Mouse (Mus musculus): ENCODE results near the gene Foxa3. TPM values are rescaled to one million over a fixed set of nuclear protein-coding genes. Genes with fewer than 3 reads are reported as not detected.

Foxa3 gene
- polyA plus RNA-seq, 1 experiment from 2014 or later, result 0.56 TPM

DNA sequence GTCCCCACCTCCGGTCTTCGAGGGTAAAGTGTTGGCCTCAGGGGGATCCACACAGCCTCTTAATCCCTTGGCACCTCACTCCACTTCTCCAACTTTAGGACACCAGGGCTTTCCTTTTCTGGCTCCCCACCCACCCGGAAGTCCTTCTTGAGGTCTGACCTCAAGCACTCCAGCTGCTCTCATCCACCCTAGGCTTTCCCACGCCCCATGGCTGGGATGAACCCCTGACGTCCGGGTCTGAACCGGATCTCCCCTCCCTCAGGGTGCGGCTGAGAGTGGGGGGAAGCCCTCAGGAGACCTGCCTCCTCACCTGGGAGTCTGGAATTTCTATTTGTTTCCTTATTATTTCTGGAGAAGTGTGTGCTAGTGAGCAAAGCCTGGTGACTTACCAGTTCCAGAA, 2.3 kb downstream of the Foxa3 start:
- H3K9me3 ChIP-seq (ENCODE audit: control insufficient read depth, low read length), result no peaks in the 10 kb centered on the region
- no peak for ATAC-seq (ENCODE audit: low read depth)
- H3K4me3 ChIP-seq (ENCODE audit: low read depth, low read length), result no peak overlapping the region
- no peak overlapping the region for H3K27ac ChIP-seq (replicated peaks; ENCODE audit: low read depth, low read length)
- H3K4me2 ChIP-seq (ENCODE audit: low read depth, low read length), result no peak overlapping the region
- no peaks in the 10 kb centered on the region for H3K36me3 ChIP-seq (ENCODE audit: control insufficient read depth, insufficient read depth, low read length)
- H3K4me1 ChIP-seq (ENCODE audit: control insufficient read depth, insufficient read depth, low read length), result peaks cover 11% of the 10 kb centered on the region; the same call in 1 of the 2 replicates
- H3K27me3 ChIP-seq (replicated peaks; ENCODE audit: control insufficient read depth, insufficient read depth, low read length), result peaks cover 38% of the 10 kb centered on the region
- 13% methylated on average over 8 of the region's 8 CpGs for WGBS
- H3K9ac ChIP-seq (ENCODE audit: low read depth, low read length), result no peak overlapping the region
- DNase-seq (ENCODE audit: low spot score), result no peak

DNA sequence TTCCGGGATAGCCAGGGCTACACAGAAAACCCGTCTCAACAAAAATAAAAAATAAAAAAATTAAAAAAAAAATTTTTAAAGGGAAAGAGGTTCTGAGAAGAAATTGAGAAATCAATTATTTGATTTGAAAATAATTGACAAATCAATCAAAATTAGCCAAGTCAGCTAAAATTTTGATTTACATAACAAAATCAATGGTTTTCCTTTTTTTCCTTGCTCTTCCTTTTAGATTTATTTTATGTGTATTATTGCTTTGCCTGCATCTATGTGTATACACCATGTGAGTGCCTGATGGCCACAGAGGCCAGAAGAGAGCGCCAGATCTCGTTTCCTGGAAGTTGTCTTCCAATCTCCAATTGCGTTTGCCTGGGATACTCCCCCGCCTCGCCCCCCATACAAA, 5.4 kb downstream of the Foxa3 start:
- Histone ChIP-seq H3K9me3 (ENCODE audit: control insufficient read depth, low read length) (no peaks in the 10 kb centered on the region), H3K4me3 (ENCODE audit: low read depth, low read length) (no peak overlapping the region), H3K4me2 (ENCODE audit: low read depth, low read length) (no peak overlapping the region), H3K4me1 (ENCODE audit: control insufficient read depth, insufficient read depth, low read length) (no peaks in the 10 kb centered on the region), H3K27ac (replicated peaks; ENCODE audit: low read depth, low read length) (no peak overlapping the region), H3K27me3 (replicated peaks; ENCODE audit: control insufficient read depth, insufficient read depth, low read length) (peaks cover 28% of the 10 kb centered on the region), H3K36me3 (ENCODE audit: control insufficient read depth, insufficient read depth, low read length) (no peaks in the 10 kb centered on the region), H3K9ac (ENCODE audit: low read depth, low read length) (no peak overlapping the region)
- no peak for ATAC-seq (ENCODE audit: low read depth)
- 88% methylated on average over 7 of the region's 7 CpGs for WGBS
- no peak for DNase-seq (ENCODE audit: low spot score)

GRCm38 (mm10) chr7:19016042-19016441, 7.3 kb downstream of the Foxa3 start:
- H3K36me3 ChIP-seq (ENCODE audit: control insufficient read depth, insufficient read depth, low read length), result no peaks in the 10 kb centered on the region
- no peak overlapping the region for H3K4me3 ChIP-seq (ENCODE audit: low read depth, low read length)
- H3K4me1 ChIP-seq (ENCODE audit: control insufficient read depth, insufficient read depth, low read length), result peaks cover 11% of the 10 kb centered on the region
- ATAC-seq (ENCODE audit: low read depth) (no peak), DNase-seq (ENCODE audit: low spot score) (no peak)
- H3K9me3 ChIP-seq (ENCODE audit: control insufficient read depth, low read length), result no peaks in the 10 kb centered on the region
- no peak overlapping the region for H3K27ac ChIP-seq (replicated peaks; ENCODE audit: low read depth, low read length)
- H3K9ac ChIP-seq (ENCODE audit: low read depth, low read length), result no peak overlapping the region
- peaks cover 10% of the 10 kb centered on the region for H3K27me3 ChIP-seq (replicated peaks; ENCODE audit: control insufficient read depth, insufficient read depth, low read length)
- 84% methylated on average over 4 of the region's 4 CpGs for WGBS
- no peak overlapping the region for H3K4me2 ChIP-seq (ENCODE audit: low read depth, low read length)

DNA sequence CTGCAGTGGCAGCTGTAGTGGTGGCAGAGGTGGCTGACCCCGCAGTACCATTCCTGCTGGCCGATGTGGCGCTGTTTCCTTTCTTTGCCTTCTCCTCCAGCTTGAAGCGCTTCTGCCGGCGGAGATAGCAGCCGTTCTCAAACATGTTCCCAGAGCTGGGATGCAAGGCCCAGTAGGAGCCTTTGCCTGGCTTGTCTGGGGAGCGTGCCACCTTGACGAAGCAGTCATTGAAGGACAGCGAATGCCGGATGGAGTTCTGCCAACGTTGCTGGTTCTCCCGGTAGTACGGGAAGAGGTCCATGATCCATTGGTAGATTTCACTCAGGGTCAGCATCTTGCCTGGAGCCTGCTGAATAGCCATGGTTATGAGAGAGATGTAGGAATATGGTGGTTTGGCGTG, 8.9 kb downstream of the Foxa3 start:
- no peak for ATAC-seq (ENCODE audit: low read depth)
- no peaks in the 10 kb centered on the region for H3K27me3 ChIP-seq (replicated peaks; ENCODE audit: control insufficient read depth, insufficient read depth, low read length)
- H3K9ac ChIP-seq (ENCODE audit: low read depth, low read length), result no peak overlapping the region
- H3K36me3 ChIP-seq (ENCODE audit: control insufficient read depth, insufficient read depth, low read length), result no peaks in the 10 kb centered on the region
- no peak overlapping the region for H3K4me2 ChIP-seq (ENCODE audit: low read depth, low read length)
- 61% methylated on average over 15 of the region's 15 CpGs for WGBS
- H3K4me1 ChIP-seq (ENCODE audit: control insufficient read depth, insufficient read depth, low read length), result peaks cover 11% of the 10 kb centered on the region
- no peak overlapping the region for H3K4me3 ChIP-seq (ENCODE audit: low read depth, low read length)
- H3K9me3 ChIP-seq (ENCODE audit: control insufficient read depth, low read length), result no peaks in the 10 kb centered on the region
- H3K27ac ChIP-seq (replicated peaks; ENCODE audit: low read depth, low read length), result no peak overlapping the region
- no peak for DNase-seq (ENCODE audit: low spot score)

GRCm38 (mm10) chr7:19012882-19013281, 10.5 kb downstream of the Foxa3 start:
- ATAC-seq (ENCODE audit: low read depth) (no peak), DNase-seq (ENCODE audit: low spot score) (no peak)
- H3K9me3 ChIP-seq (ENCODE audit: control insufficient read depth, low read length), result no peaks in the 10 kb centered on the region
- H3K27ac ChIP-seq (replicated peaks; ENCODE audit: low read depth, low read length), result no peak overlapping the region
- 42% methylated on average over 2 of the region's 2 CpGs for WGBS
- no peak overlapping the region; the same call in 1 of the 2 replicates for H3K4me3 ChIP-seq (ENCODE audit: low read depth, low read length)
- peaks cover 2% of the 10 kb centered on the region; the same call in 1 of the 2 replicates for H3K36me3 ChIP-seq (ENCODE audit: control insufficient read depth, insufficient read depth, low read length)
- H3K9ac ChIP-seq (ENCODE audit: low read depth, low read length), result no peak overlapping the region
- peaks cover 11% of the 10 kb centered on the region for H3K4me1 ChIP-seq (ENCODE audit: control insufficient read depth, insufficient read depth, low read length)
- no peaks in the 10 kb centered on the region for H3K27me3 ChIP-seq (replicated peaks; ENCODE audit: control insufficient read depth, insufficient read depth, low read length)
- peak overlapping the region; percentile 69; the same call in 1 of the 2 replicates for H3K4me2 ChIP-seq (ENCODE audit: low read depth, low read length)

- H3K4me1 ChIP-seq (ENCODE audit: control insufficient read depth, insufficient read depth, low read length), result peaks cover 11% of the 10 kb centered on the region
- no peaks in the 10 kb centered on the region for H3K9me3 ChIP-seq (ENCODE audit: control insufficient read depth, low read length)
- peak overlapping the region; percentile 67 for H3K9ac ChIP-seq (ENCODE audit: low read depth, low read length)
- DNase-seq (ENCODE audit: low spot score) (peak; percentile 61), ATAC-seq (ENCODE audit: low read depth) (peak; percentile 27)
- peak overlapping the region; percentile 72 for H3K27ac ChIP-seq (replicated peaks; ENCODE audit: low read depth, low read length)
- peak overlapping the region; percentile 34 for H3K4me3 ChIP-seq (ENCODE audit: low read depth, low read length)
- no peaks in the 10 kb centered on the region for H3K27me3 ChIP-seq (replicated peaks; ENCODE audit: control insufficient read depth, insufficient read depth, low read length)
- 4% methylated on average over 14 of the region's 31 CpGs for WGBS
- H3K36me3 ChIP-seq (ENCODE audit: control insufficient read depth, insufficient read depth, low read length), result peaks cover 9% of the 10 kb centered on the region
- H3K4me2 ChIP-seq (ENCODE audit: low read depth, low read length), result peak overlapping the region; percentile 69
Measured at GRCm38 (mm10) chr7:19012025-19012621, 11.2 kb downstream of the Foxa3 start.

DNA sequence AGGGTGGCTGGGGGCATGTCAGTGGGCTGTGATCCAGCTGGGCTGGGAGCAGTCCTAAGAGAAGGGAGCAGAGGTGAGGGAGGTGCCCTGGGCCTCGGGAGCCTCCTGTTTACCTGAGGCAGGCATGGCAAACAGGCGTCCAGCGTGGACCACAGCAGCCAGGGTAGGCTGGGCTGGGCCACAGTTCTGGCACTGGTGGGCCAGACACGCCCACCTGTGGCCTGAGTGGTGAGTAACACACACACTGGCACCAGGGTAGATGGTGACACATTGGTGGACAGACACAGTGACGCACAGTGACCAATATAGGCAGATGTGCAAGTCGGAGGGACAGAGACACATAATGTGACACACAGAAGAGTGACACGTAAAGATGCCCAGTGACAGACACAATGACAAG, 12.8 kb downstream of the Foxa3 start:
- Histone ChIP-seq H3K4me2 (ENCODE audit: low read depth, low read length) (no peak overlapping the region), H3K9ac (ENCODE audit: low read depth, low read length) (no peak overlapping the region), H3K36me3 (ENCODE audit: control insufficient read depth, insufficient read depth, low read length) (peaks cover 23% of the 10 kb centered on the region), H3K9me3 (ENCODE audit: control insufficient read depth, low read length) (no peaks in the 10 kb centered on the region), H3K27me3 (replicated peaks; ENCODE audit: control insufficient read depth, insufficient read depth, low read length) (no peaks in the 10 kb centered on the region), H3K27ac (replicated peaks; ENCODE audit: low read depth, low read length) (no peak overlapping the region), H3K4me1 (ENCODE audit: control insufficient read depth, insufficient read depth, low read length) (peaks cover 19% of the 10 kb centered on the region), H3K4me3 (ENCODE audit: low read depth, low read length) (no peak overlapping the region)
- WGBS, result 83% methylated on average over 7 of the region's 7 CpGs
- no peak for DNase-seq (ENCODE audit: low spot score)
- ATAC-seq (ENCODE audit: low read depth), result no peak

- Histone ChIP-seq H3K9ac (ENCODE audit: low read depth, low read length) (peak overlapping the region; percentile 32; the same call in 1 of the 2 replicates), H3K27me3 (replicated peaks; ENCODE audit: control insufficient read depth, insufficient read depth, low read length) (no peaks in the 10 kb centered on the region), H3K4me2 (ENCODE audit: low read depth, low read length) (0 out of 2 replicates have a peak overlapping the region, but pooled peaks have one; percentile 21), H3K4me3 (ENCODE audit: low read depth, low read length) (no peak overlapping the region), H3K27ac (replicated peaks; ENCODE audit: low read depth, low read length) (no peak overlapping the region), H3K36me3 (ENCODE audit: control insufficient read depth, insufficient read depth, low read length) (peaks cover 32% of the 10 kb centered on the region), H3K4me1 (ENCODE audit: control insufficient read depth, insufficient read depth, low read length) (peaks cover 24% of the 10 kb centered on the region), H3K9me3 (ENCODE audit: control insufficient read depth, low read length) (no peaks in the 10 kb centered on the region)
- DNase-seq (ENCODE audit: low spot score) (no peak), ATAC-seq (ENCODE audit: low read depth) (no peak)
- 79% methylated on average over 13 of the region's 13 CpGs for WGBS
Measured at GRCm38 (mm10) chr7:19007026-19007977, 16.0 kb downstream of the Foxa3 start.

All from embryonic facial prominence, embryonic 14.5 days (tissue).